Mouse (Mus musculus): ENCODE measurements around the gene Hmox1.

Hmox1 gene

DNA sequence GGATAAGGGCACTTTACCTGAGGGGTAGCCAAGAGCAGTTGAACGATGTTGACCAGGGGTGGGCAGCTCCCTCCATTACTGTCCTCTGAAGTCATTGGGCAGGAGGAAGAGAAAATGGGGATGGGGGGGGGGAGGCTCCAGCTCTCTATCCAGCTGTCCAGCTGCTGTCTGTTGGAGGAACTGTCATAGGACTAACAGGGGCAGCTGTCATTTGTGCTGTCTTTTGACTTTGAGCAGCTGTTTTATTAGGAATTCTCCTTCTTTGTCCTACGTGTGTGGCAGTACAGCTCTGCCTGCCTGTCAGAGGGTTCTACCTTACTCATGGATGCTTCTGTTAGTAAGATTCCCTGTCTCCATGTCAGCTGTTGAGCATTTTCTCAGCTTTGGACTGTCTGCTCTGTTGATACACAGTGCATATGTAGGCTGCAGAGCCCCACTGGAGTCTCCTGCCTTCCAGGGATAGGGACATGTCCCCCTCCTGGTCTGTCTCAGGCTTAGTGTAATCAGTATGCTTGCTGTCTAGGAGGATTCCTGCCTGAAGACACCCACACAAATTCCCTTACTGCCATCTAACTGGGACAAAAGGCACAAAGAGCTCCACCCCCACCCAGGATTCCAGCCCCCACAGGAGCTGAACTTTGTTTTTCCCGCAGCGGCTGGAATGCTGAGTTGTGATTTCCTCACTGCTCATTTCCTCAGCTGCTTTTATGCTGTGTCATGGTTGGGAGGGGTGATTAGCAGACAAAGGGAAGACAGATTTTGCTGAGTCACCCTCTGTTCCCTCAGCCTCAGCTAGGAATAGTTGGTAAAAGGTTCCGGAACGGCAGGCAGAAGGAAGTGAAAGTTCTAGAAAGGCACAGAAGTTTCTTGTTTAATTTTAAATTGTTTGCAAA, 4.2 kb upstream of the Hmox1 start:
- DNase-seq (ENCODE audit: low spot score in 2 of 2): peak; percentile 89 to 90

DNA sequence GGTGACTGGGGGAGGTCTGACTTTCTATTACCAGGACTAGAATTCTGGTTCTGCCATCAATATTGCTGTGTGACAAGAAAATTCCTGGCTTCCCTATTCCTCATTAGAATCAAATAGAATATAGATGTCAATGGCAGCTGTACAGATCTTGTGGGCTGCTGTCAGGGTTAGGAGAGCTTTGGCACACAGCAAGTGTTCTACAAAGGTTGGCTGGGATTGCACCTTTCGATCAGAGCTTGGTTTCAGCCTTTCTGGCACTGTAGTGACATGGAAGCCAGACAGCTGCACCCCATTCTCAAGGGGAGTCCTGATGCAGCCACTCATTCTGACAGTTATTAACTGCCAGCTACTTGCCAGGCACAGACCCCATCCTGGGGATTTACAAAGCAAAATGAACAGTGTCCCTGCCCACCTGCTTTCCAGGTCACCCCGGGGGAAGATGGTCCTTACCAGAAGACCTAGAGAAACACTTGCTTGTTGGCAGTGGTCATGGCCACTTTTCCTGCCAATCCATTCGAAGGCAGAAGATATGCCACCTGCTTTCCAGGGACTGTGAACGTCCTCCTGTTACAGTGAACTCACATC, 2.5 kb upstream of the Hmox1 start:
- DNase-seq (ENCODE audit: low spot score in 2 of 2): no peak

DNA sequence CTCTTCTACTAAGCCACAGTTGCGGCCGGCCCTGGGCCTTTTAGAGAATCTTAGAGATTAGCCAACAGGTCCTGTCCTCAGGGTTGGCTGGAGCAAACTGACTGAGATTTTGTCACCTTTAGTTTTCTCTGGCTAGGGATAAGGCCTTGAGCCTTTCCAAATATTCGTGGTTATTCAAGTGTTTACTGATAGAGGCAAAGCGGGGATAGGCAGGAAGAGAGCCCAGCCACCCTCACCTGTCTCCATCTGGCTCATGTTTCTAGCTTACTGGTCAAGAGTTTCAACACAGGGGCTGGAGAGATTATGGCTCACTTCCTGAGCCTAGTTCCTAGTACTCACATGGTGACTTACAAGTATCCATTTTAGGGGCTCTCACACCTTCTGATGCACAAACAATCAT, 9.5 kb downstream of the Hmox1 start:
- no peak for DNase-seq (ENCODE audit: low spot score in 2 of 2)

DNA sequence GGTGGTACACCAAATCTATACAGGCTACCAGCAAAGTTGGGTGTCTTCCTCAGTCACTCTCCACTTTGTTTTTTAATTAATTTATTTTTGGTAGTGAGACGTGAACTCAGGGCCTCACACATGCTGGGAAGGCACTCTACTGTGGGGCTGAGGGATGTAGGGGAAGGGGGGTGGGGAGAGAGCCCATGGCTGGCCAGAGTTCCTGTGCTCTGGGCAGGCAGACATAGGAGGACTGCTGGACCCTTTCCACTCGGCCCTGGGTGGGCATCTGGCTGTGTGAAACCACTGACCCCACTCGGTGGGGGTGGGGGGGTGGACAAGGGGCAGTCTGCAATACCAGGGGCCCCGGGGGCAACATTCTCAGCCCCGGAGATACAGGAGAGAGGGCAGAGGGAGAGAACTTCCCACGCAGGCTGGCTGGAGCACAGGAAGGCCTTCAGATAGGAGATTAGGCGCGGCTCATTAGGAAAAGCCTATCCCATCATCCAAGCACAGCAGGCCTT, 10.0 kb downstream of the Hmox1 start:
- no peak for DNase-seq (ENCODE audit: low spot score in 2 of 2)

DNA sequence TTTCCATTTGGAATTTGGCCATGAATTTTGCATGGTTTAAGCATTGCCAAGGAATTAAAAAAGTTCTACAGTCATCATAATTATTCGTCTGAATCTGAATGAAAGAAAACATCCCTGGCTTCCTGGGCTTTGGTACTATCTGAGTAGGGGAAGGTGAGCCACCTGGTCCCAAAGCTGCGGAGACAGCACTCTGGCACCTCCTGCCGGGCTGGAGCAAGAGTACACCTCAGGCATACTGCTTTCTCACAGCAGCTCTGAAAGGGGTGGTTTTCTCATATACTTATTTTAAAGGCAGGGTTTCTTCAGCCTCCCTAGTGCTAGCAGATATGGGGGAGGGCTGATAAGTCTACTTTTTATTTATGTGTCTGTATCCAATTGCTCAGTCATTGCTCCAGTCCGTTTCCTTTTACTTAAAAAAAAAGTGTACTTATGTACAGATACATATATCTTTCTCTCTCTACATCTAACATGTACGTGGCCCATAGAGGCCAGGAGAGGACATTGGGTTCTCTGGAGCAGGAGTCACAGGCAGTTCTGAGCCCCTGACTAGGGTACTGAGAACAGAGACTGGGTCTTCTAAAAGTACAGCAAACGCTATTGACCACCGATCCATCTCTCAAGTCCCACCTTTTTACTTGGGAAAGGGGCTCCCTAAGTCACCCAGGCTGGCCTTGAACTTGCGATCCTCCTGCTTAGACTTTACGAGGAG, 15.3 kb downstream of the Hmox1 start:
- DNase-seq (ENCODE audit: low spot score in 2 of 2): peak; percentile 74 to 83

DNA sequence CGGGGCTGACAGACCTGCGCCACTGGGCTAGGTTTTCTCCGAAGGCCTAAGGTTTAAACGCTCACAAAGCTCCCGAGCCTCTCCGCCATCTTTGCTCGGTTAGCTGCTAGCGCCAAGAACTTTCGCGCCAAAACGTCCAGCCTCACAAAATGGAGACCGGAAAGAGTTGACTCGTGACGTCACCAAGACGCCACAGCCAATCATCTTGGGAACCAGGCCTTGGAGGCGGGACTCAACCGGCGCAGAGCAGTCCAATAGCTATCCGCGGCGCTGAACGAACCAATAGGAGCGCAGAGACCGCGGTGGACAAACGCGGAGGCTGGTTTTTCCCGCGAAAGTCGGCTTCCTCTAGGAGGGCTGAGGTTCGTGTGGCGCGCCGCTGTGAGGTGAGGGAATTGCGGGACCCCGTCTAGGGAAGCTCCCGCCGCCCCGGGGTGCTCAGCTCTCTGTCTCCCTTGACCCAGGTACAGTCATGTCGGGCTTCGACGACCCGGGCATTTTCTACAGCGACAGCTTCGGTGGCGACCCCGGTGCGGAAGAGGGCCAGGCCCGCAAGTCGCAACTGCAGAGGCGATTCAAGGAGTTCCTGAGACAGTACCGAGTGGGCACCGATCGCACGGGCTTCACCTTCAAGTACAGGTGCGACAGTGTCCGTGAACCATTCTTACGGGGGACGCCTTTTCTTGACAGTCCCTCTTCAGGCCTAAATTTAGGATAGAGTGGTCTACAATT, 16.0 kb downstream of the Hmox1 start, which contains the start of gene Mcm5:
Mcm5 (plus strand) TSS at position 334 of the 732 bp plus-strand sequence.
- peak; percentile 99 for DNase-seq (ENCODE audit: low spot score in 2 of 2)

DNA sequence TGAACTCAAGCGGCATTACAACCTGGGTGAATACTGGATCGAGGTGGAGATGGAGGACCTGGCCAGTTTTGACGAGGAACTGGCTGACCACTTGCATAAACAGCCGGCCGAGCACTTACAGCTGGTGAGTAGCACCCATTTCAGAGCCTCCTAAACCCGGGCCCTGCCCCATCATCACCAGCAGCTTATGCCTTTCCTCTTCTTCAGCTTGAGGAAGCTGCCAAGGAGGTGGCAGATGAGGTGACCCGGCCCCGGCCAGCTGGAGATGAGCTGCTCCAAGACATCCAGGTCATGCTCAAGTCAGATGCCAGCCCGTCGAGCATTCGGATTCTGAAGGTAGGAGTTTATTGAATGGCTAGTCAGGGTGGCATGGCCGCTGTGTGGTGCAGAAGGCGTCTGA, 16.7 kb downstream of the Hmox1 start:
- no peak for DNase-seq (ENCODE audit: low spot score in 2 of 2)

DNA sequence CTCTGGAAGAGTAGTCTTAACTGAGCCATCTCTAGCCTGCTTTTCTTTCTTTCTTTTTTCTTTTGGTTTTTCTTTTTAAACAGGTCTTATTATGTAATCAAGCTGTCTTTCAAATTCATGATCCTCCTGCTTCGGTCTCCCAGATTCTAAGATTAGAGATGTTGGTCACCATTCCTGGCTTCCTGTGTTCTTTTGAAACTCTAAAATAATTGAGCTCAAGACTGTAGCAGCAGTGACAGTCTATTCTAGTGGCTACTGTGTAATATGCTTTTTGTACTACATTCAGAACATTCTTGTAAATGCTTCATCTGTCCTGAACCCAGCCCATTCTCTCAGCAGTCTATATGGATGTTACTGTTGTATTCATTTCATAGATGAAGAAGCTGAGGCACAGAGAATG, 25.1 kb downstream of the Hmox1 start:
- no peak for DNase-seq (ENCODE audit: low spot score in 2 of 2)

DNA sequence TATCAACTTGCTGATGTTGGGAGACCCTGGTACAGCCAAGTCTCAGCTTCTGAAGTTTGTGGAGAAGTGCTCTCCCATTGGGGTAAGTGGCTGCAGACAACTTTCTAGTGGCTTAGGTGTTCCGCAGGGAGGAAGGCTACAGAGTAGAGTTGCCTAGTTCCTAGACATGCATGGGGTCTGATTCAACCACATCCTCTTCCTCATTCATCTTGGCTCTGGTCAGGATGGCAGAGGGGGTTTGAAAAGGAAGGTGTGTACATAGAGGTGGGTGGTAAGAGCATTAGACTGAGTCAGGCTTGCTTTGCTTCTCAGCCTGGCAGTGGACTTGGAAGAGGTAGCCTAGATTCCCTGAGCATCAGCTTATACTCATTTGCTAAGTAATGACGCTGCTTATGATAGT, 25.9 kb downstream of the Hmox1 start:
- DNase-seq (ENCODE audit: low spot score in 2 of 2): no peak

DNA sequence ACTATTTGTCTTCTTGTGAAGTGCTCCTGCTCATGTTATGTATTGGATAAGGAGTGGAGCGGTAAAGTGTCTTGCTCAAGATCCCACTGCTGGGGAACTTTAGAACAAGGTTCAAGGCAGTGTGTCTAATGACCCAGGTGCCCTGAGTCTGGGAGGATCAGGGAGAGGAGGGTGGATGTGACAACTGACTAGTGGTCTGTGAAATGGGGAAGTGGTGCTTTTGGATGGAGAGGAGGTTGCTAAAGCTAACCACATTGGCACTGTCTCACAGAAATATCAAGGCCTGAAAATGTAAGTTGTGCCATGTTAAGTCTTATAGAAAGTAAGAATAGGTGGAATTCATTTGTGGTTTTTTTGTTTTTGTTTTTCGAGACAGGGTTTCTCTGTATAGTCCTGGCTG, 26.3 kb downstream of the Hmox1 start:
- DNase-seq (ENCODE audit: low spot score in 2 of 2): no peak

DNA sequence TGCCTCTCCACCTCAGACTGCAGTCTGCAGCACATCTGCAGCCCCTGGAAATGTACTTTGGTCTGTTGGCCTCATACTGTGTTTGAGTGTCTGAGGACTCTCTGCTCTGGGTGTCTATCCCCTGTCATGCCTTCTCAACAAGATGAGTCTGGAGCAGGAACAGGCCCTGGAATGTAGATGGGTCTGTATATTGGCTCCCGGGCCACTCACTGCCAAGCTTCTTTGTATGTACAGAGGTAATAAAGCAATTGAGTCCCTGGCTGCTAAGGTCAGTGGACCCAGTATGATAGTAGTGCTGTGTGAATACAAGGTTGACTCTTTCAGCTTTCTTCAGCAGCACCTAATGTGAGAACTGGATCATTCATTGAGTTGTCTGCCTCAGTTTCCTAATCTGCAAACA, 34.0 kb downstream of the Hmox1 start:
- no peak for DNase-seq (ENCODE audit: low spot score in 2 of 2)

DNA sequence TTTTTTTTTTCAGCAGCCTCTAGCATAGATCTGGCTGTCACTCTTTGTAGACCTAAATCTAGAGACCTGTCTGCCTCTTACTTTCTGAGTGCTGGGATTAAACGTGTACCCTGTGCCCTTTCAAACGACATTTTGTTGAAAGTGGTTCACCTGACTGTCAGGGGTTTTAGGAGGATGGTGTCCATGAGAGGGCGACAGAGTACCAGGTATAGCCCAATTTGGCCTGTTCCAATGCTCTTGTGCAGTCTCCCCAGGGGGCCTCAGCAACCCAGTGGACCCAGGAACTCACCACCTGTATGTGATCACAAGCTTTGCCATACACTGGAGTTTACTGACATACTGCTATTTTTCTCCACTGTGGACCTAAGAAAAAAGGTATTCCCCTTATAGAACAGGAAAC, 39.1 kb downstream of the Hmox1 start:
- DNase-seq (ENCODE audit: low spot score in 2 of 2): peak in 1 of 2 experiments; percentile 20

DNA sequence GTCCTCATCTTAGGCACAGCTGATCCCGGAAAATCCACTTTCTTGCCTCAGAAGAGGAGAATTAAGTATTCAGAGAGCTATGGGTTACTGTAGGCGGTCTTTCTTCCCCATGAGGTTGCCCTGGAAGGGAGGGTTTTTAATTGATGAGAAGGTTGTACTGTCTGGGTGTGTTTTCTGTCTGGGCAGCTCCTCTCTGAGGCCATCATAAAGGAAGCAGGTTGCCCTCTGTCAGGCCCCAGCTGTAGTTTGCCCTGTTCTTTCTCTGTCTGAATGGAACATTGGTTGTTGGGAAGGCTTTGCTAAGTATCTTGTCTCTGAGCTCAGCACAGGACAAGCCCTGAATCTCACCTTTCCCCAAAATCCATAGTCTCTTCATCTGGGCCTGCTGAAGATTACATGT, 40.0 kb downstream of the Hmox1 start:
- no peak for DNase-seq (ENCODE audit: low spot score in 2 of 2)

DNA sequence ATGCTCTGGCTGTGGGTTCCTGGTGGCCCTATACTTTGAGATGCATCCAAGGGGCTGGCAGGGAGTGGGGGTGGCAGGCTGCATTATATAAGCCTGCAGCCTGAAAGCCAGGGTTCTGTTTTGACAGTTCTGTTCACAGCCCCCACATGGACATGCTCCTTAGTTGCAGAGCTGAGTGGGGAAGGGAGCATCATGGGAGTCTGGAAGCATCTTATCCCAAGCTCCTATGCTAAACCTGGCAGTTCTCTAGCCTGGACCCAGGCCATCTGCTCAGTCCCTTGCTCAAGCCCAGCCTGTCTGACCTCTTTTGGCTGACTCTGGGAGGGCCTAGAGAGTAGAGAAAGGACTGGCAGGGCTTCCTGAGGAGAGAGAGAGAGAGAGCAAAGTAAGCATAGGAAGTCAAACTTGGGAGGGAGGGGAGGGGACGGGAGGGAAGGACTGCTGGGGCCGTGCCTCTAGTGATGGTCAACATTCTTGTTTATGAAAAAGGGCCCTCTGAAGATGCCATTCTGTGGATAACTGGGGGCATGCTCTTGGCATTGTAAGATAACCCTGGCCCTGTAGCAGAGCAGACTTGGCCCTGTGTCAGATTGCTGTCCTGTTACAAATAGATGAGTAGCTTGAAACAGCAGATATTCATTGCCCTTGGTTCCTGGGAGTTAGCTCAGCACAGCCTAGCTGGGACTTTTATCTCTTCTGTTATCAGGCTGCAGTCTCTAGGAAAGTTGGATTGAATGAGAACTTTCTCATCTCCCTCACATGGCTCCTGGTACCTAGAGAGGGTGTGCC, 41.4 kb downstream of the Hmox1 start:
- peak; percentile 74 to 75 for DNase-seq (ENCODE audit: low spot score in 2 of 2)

DNA sequence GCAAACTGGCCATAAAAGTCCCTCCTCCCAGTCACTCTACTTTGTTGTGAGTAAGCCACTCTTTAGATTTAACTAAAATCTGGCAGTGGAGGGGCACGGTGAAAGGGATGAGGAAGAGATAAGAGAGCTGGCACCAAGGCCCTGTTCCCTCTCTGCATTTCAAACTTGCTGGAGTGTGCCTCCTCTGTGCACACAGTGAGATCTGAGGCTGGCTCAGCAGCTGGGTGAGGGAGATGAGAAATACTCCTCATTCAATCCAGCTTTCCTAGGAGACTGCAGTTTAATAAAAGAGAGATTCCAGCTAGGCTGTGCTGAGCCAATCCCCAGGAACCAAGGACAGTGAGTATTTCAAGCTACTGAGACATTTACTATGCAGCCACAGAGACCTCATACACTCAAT, 42.3 kb downstream of the Hmox1 start:
- no peak for DNase-seq (ENCODE audit: low spot score in 2 of 2)

DNA sequence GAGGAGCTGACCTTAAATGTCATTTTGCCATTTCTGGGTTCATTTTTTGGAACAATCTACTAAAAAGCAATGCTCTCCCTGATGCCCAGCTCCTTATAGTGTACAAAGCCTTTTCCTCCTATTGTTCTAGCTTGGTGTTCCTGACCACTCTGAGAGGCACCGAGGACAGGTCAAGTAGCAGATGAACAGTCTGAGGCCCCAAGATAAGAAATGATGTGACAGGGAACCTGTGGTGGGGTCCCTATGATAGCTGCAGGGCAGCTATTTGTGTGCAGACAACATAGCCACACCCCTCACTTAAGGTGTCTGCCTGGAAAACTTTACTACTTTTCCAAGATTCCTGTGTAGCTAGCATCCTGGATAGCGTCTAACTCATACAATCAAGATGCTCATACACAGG, 42.8 kb downstream of the Hmox1 start:
- no peak for DNase-seq (ENCODE audit: low spot score in 2 of 2)

DNA sequence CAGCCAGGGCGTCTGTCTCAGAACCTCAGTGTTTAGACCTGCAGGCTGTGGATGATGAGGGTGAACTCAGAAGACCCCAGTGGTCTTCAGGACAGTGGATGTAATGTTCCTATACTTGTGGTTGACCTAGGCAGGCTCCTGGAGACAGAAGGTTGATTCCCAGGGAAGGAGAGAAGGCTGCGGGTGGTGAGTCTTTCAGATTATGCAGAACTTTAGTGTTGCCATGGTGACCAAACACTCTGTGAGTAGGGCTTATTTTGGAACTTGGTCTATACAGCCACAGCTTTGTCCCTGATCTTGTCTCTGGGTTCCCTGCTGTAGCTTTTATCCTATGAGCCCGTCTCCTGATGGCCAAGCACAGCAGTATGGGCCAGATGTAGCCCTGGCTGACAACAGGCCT, 44.1 kb downstream of the Hmox1 start:
- no peak for DNase-seq (ENCODE audit: low spot score in 2 of 2)

Measured in heart, adult 9 months (tissue).